Mouse (Mus musculus): ENCODE measurements at regions not wholly inside any gene's neighbourhood (a gene's known extent, or its start where the extent isn't known, plus 50 kb on each side); places are given as distances from the start of the nearest gene placed in this dataset.
A peak's percentile ranks its signal among the peaks of the same experiment; 100 is the strongest.

- no peak for DNase-seq
These were observed 59.0 kb upstream of the Ntm start for GRCm38 (mm10) chr9:30021981-30022380.

DNA sequence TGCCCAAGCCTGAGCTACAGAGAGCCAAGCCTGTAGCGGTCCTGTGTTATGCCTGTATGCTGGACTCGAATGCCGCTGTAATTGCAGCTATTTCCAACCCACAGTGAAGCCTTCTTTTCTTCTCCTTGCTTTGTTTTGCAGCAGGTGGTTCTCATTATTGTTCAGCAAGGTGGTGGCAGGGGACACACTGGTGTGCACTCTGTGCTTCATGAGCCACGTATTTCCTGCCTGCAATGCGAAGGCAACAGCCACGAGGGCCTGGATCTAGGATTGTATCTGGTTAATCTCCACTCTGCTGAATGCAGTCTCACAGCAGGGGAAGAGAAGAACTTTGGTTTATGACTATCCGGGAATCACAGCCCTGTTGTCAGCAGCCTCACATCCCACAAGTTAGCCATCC is 62.3 kb upstream of the Ntm start:
- DNase-seq: no peak

GRCm38 (mm10) chr9:30026939-30027338 is 64.0 kb upstream of the Ntm start:
- DNase-seq: no peak

DNA sequence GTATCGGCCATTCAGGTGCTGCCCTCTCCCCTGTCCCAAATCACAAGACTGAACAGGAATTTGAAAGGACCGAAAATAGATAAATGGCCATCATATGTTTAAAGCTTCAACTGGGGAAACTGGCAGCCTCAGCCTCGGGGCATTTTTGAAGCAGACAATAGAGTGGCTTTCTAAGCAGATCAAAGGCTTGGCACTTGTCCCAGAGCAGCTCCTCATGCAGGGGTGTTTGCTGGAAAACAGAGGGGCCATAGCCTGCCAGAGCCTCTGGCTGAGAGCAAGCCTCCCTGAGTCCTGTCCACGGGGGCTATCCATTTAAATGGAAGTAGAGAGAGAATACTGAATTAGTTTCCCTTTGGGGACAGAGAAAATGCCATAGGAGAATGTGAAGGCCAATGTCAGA is 77.5 kb upstream of the Ntm start:
- peak in 1 of 2 experiments; percentile 5 for DNase-seq

DNA sequence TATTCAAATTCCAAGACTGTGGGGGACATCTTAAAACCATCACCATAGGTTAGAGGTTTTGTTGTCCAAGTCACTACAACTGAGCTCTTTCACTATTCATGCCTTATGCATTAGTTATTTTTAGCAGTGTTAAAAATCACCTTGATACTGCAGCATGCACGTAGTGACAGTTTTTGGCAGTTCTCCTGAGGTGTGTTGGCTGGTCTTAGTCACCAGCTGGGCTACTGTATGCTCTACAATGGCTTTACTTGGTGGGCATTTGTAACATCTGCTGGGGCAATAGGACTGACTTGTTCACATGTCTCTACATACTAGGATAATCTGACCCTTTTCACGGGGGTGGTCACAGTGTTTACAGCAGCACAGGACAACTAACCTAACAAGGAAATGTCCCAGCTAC is 101.6 kb upstream of the Ntm start:
- no peak for DNase-seq

DNA sequence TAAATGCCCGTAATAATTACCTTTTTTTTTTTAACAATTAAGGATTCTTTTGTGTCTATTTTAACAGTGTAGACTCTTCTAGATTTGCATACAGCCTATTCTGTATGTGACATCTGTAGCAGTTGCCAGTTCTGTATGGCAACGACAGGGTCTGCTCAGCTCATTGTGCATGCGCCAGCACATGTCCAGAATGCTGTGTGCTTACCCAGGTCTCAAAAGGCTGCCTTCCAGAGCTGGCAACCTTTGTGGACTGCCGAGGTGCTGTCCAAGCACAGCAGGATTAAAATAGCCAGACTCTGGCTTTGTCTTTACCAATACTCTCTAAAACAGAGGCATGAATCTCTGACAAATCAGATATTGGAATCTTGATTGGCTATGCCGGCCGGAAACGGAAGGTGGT is 105.0 kb upstream of the Ntm start:
- DNase-seq: peak in 1 of 2 experiments; percentile 8

- no peak for DNase-seq
These were observed 112.3 kb upstream of the Ntm start for GRCm38 (mm10) chr9:30075233-30075632.

GRCm38 (mm10) chr9:30076006-30076405 is 113.1 kb upstream of the Ntm start:
- no peak for DNase-seq

DNA sequence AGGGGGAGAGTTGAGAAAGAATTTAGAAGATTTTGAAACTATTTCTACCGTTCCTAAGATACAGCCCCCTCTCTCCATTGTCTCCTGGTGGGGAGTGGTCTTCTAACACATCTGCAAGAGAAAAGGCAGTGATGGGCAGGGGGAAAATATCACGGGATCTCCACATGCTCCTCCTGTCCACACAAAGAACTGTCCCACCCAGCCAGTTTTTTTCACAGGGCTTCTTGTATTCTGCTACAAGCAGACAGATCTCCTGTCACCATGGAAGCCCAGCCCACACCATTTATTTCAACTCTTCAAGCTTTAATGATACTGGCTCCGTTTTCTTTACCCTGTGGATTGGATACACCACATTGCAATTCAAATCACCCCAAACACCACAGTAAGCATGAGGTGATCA is 113.5 kb upstream of the Ntm start:
- no peak for DNase-seq

DNA sequence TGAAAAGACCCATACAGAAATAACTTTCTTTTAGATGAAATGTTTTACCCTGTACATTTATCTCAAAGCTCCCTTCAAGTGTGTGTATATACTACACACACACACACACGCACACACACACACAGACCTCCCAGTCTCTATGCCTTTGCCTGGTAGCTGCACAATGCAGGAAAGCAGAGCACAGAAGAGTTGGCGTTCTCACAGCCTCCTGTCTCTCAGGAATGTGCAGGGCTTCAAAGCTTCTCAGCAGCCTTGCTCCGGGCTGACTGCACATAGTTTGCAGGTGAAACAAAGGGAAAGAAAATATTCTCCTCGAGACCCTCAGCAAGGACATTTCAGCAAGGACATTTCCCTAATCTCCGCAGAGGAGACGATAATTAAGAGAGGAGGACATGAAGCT is 139.0 kb upstream of the Ntm start:
- DNase-seq: no peak

DNA sequence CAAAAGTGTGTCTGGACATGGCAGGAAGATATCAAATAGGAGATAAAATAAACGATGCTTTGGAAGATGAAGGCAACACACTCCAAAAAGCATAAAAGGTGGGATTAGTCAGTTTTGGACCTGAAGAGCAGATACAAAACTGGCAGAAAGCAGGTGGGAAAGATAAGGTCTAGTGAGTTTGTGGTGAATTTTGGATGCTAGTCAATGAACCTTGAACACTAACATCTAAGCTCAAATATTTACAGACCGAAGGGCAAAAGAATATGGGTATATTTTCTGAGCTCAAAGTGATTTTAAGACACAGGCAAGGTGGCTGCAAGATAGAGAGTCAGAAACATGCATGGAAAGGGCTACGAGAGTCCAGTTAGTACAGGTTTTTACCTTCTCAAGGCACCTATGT is 159.4 kb upstream of the Ntm start:
- no peak for DNase-seq

DNA sequence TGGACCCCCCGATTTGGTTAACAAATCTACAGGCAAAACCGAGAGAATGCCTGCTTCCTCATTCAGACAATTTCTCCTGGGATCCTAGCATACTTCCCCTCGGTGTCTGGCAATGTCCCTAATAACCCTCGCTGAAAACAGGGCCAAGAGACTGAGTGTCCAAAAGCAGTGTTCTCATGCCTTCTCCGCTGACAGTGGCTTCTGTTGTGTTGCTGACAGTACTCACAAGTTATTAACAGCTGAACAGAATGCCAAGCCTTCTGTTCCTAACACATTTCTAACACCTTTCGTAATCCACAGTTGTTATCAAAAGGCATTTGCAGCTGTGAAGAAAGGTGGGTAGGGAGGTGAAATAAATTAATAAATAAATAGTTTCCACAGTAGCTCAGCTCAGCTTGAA is 166.2 kb upstream of the Ntm start:
- DNase-seq: no peak

DNA sequence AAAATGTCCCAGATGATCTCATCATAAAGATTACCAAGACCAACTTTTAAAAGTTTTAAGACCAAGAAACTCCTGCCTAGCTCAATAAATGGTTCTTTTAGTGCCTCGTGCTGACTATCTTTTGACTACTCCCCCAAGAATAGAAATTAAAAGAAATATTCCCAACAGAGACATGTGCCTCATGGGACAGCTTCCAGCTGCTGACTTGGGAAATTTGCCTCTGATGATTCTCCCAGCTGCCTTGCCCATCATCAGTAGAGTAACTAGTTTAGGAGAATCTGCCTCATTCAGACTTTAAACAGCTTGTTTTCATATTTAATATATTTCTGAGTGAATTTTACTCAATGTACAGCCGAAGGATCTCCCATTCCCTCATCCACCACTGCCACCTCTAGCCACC is 168.7 kb upstream of the Ntm start:
- peak; percentile 32 to 35 for DNase-seq

DNA sequence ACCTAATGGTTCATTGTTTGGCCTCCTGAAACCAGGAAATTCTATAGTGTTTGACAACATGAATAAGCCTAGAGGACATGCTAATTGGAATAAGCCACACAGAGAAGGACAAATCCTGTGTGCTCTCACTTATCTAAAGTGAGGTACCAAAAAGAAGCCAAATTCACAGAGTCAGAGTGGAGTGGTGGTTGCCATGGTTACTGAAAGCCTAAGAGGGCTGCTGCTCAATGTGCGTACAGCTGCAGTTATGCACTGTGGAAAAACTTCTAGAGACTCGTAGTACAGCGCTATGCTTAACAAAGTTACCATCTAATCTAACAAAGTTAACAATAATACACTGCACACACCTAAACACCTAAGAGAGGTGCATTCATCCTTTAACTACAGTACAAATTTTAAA is 171.4 kb upstream of the Ntm start:
- DNase-seq: no peak

GRCm38 (mm10) chr9:30137611-30138287 is 174.8 kb upstream of the Ntm start:
- DNase-seq: peak; percentile 90

DNA sequence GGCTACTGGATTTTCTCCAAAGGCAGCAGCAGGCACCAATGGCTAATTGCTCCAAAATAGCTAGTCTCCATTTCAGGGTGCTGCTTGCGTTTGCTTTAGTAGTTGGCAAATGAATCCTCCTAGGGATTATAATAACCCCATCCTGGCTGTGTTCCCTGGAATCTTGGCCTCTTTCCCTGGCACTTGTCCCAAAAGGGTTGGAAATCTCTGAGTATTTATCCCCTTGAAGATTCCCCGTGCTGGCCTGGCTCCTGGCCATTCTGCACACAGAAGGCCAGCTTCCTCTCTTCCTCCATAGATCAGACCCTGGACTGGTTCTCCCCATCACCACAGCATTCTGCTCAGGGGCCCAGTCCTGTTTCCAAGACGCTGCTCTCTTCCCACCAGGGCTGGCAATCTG is 177.2 kb upstream of the Ntm start:
- peak; percentile 76 to 78 for DNase-seq

GRCm38 (mm10) chr9:30141186-30141585 is 178.2 kb upstream of the Ntm start:
- DNase-seq: no peak

GRCm38 (mm10) chr9:30142806-30143458 is 180.0 kb upstream of the Ntm start:
- DNase-seq: no peak

DNA sequence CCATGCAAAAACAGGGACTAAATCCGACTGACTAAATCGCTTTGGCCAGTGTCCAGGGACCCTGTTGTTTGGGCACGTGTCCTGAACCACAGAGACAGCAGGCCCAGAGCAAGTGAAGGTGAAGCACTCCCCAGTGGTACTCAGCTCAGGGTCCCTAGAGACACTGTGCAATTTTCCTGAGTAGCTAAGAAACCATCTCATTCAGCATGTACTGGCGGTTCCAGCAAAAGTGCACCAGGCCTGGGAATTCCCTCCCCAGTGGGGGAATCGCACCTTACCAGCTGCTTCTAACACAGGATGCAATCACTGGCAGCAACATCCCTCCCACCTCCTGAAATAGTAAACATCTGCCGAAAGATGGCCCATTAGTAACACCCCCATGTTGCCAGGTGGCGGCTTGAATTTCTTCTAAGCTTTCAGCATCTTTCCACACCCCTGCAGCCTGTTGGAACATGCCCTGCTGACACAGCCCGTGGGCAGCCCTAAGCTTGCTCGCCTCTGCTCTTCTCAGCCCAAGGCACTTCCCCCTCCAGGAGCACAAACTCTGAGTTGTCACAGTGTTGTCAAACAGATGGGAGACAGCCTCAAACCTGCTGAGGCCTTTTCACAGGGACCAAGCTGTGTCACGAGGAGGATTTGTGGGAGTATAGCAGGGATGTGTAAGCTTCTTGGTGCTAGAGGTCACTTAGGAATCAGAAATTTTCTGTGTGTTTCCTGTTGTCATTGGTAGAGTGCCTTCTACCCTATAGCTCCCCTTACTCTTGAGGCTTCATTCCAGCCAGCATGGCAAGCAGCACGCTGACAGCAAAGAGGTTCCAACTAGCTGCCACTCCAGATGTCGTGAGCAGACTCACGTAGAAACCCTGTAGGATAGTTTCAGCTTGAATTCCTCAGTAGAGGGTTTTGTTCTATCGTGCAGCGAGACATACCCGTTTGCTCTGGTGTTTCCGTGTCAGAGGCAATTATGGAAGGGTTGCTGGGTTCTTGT is 186.8 kb upstream of the Ntm start:
- peak in 1 of 2 experiments; percentile 4 for DNase-seq

DNA sequence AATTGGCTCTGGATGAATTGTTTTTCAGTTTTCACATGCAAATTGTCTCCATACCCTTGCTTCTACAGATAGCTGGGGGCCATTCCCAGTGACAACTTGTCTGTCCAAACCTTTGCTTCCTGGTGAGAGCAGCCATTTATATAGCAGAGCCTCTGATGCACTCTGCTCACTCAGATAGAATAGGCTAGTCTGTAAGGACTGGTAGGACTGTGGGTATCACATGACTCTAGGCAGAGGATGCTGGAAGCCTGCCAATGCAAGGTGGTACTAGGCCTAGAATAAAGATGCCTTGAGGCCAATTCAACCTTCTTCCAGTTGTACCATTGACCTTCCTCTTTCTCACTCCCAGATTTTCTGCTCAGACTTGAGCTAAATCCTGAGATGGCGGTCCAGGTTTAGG is 188.2 kb upstream of the Ntm start:
- DNase-seq: no peak

- peak in 1 of 2 experiments; percentile 31 for DNase-seq
These were observed 203.4 kb upstream of the Ntm start for GRCm38 (mm10) chr9:30166235-30166752.

- DNase-seq: no peak
These were observed 204.3 kb upstream of the Ntm start for GRCm38 (mm10) chr9:30167223-30167622.

- no peak for DNase-seq
These were observed 211.7 kb upstream of the Ntm start for GRCm38 (mm10) chr9:30174646-30175045.
